7 mouse cellular contexts compared by ENCODE assay signal in the genomic region with DNA sequence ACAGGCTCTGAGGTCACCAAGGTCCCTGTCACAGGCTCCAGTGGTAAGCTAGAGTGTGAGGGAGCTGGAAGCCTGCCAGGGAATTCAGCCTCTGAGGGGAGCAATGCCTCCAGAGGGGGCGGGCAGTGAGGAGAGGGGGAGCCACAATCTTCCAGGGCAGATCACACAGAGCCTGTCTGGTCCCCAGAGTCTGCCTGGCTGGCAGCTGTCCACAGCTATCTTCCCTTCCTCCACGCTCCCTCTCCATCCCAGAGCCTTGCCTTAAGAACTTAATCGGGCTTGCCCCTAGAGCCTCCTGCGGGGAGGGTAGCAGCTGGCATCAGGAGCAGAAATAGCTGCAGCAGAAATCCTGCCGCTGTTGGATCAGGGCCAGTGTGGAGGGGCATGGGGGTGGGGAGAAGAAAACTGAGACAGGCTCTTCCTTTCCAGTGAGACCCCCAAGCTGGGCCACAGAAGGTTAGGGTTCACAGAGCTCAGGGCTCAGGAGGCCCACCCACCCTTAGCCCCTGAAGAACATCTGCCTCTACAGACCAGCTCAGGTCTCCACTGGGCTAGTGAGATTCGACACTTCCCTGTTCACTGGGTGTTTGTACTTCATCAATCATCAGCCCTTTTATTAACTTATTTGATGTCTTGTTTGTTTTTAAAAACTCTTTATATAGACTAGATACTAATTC. TPM values are rescaled to one million over a fixed set of nuclear protein-coding genes. Genes with fewer than 3 reads are reported as not detected.
DNase-seq lines count a peak whose midpoint lies in the region; ATAC-seq and TF ChIP-seq lines count a peak whose summit lies in the region.

No protein-coding gene starts in this region.

- H3K4me2 ChIP-seq in heart, embryonic 12.5 days: peak overlapping the region; percentile 40
- H3K4me2 ChIP-seq in limb, embryonic 13.5 days (replicated peaks): no peak overlapping the region
- no peak overlapping the region for H3K4me2 ChIP-seq in neural tube, embryonic 14.5 days (ENCODE audit: low read depth, low read length)

- H3K27me3 ChIP-seq in MEL (ENCODE audit: control insufficient read depth in 1 of 2, insufficient read depth in 2 of 2, low read length in 2 of 2): peaks cover 0 to 4% of the 10 kb centered on the region in 2 experiments; a peak in 2 of 4 replicates
- peaks cover 21% of the 10 kb centered on the region for H3K27me3 ChIP-seq in heart, embryonic 12.5 days (replicated peaks)
- peaks cover 17% of the 10 kb centered on the region for H3K27me3 ChIP-seq in limb, embryonic 13.5 days
- H3K27me3 ChIP-seq in neural tube, embryonic 14.5 days (ENCODE audit: control insufficient read depth, insufficient read depth, low read length): no peaks in the 10 kb centered on the region

- TF ChIP-seq POLR2A in MEL (IDR thresholded peaks at IDR 0.05; ENCODE audit: control insufficient read depth in 1 of 2, insufficient read depth in 1 of 2, low read depth in 1 of 2, low read length in 2 of 2, poor library complexity in 1 of 2): no peak

- no peak for TF ChIP-seq CTCF in MEL (IDR thresholded peaks at IDR 0.05 in 2 of 3, conservative IDR thresholded peaks at IDR 0.05 in 1 of 3; ENCODE audit: control insufficient read depth in 1 of 3, insufficient read depth in 1 of 3, low read depth in 2 of 3, low read length in 3 of 3, poor library complexity in 1 of 3, severe bottlenecking in 1 of 3)

- H3K79me2 ChIP-seq in MEL (ENCODE audit: control insufficient read depth, insufficient read depth, low read length, poor library complexity): no peaks in the 10 kb centered on the region

- no peak overlapping the region for H3K4me3 ChIP-seq in MEL (ENCODE audit: control insufficient read depth in 1 of 2, insufficient read depth in 1 of 2, low read depth in 2 of 2, low read length in 2 of 2)
- no peak overlapping the region for H3K4me3 ChIP-seq in heart, embryonic 12.5 days
- no peak overlapping the region for H3K4me3 ChIP-seq in limb, embryonic 13.5 days
- H3K4me3 ChIP-seq in neural tube, embryonic 14.5 days (ENCODE audit: low read depth, low read length): no peak overlapping the region

- H3K27ac ChIP-seq in MEL (ENCODE audit: control insufficient read depth, low read depth, low read length): no peak overlapping the region
- peak overlapping the region; percentile 86 for H3K27ac ChIP-seq in heart, embryonic 12.5 days (ENCODE audit: poor library complexity, severe bottlenecking)
- H3K27ac ChIP-seq in limb, embryonic 13.5 days: peak overlapping the region; percentile 15; the same call in 1 of the 2 replicates
- H3K27ac ChIP-seq in neural tube, embryonic 14.5 days (ENCODE audit: low read depth, low read length): peak overlapping the region; percentile 4

- H3K36me3 ChIP-seq in MEL (ENCODE audit: control insufficient read depth in 1 of 2, insufficient read depth in 2 of 2, low read length in 2 of 2): no peaks in the 10 kb centered on the region
- H3K36me3 ChIP-seq in heart, embryonic 12.5 days: no peaks in the 10 kb centered on the region
- H3K36me3 ChIP-seq in limb, embryonic 13.5 days: no peaks in the 10 kb centered on the region
- H3K36me3 ChIP-seq in neural tube, embryonic 14.5 days (ENCODE audit: control insufficient read depth, insufficient read depth, low read length): no peaks in the 10 kb centered on the region

- TF ChIP-seq RAD21 in MEL (IDR thresholded peaks at IDR 0.05; ENCODE audit: low read depth, low read length): no peak

- 9% methylated on average over 6 of the region's 6 CpGs for WGBS in heart, embryonic 12.5 days
- 25% methylated on average over 6 of the region's 6 CpGs for WGBS in limb, embryonic 13.5 days
- 18% methylated on average over 6 of the region's 6 CpGs for WGBS in neural tube, embryonic 14.5 days

- peak; percentile 84 for ATAC-seq in heart, embryonic 12.5 days (ENCODE audit: insufficient number of reproducible peaks, low FRiP score)
- peak; percentile 85 for ATAC-seq in limb, embryonic 13.5 days (ENCODE audit: low FRiP score, low read depth)
- ATAC-seq in neural tube, embryonic 14.5 days (ENCODE audit: low read depth): peak; percentile 84
- ATAC-seq in inflammation-experienced regulatory T-cells, adult 6 months: no peak

- no peaks in the 10 kb centered on the region for H3K9me3 ChIP-seq in MEL (replicated peaks; ENCODE audit: insufficient read depth, low read length)
- no peaks in the 10 kb centered on the region for H3K9me3 ChIP-seq in heart, embryonic 12.5 days (replicated peaks)
- no peaks in the 10 kb centered on the region for H3K9me3 ChIP-seq in limb, embryonic 13.5 days
- no peaks in the 10 kb centered on the region for H3K9me3 ChIP-seq in neural tube, embryonic 14.5 days (ENCODE audit: control insufficient read depth, low read length)

- no peak for TF ChIP-seq EP300 in MEL (IDR thresholded peaks at IDR 0.05; ENCODE audit: low read depth in 1 of 2, low read length in 2 of 2)

- no peaks in the 10 kb centered on the region for H3K4me1 ChIP-seq in MEL (ENCODE audit: control insufficient read depth in 1 of 2, insufficient read depth in 2 of 2, low read length in 2 of 2)
- peaks cover 49% of the 10 kb centered on the region for H3K4me1 ChIP-seq in heart, embryonic 12.5 days (replicated peaks)
- H3K4me1 ChIP-seq in limb, embryonic 13.5 days: peaks cover 29% of the 10 kb centered on the region
- H3K4me1 ChIP-seq in neural tube, embryonic 14.5 days (ENCODE audit: control insufficient read depth, insufficient read depth, low read length): 0 out of 2 replicates have a peak, but pooled peaks cover 3% of the 10 kb centered on the region

- H3K9ac ChIP-seq in MEL (ENCODE audit: control insufficient read depth, low read depth, low read length, poor library complexity, severe bottlenecking): no peak overlapping the region
- H3K9ac ChIP-seq in heart, embryonic 12.5 days: no peak overlapping the region; the same call in 1 of the 2 replicates
- H3K9ac ChIP-seq in limb, embryonic 13.5 days: no peak overlapping the region
- H3K9ac ChIP-seq in neural tube, embryonic 14.5 days (replicated peaks; ENCODE audit: low read depth, low read length): no peak overlapping the region

- DNase-seq in 3T3-L1 (ENCODE audit: low read depth, low spot score) (peak; percentile 29), MEL (ENCODE audit: low read depth, low spot score) (peak; percentile 10)
- no peak for DNase-seq in urinary bladder, postnatal 36 days (ENCODE audit: low spot score in 2 of 2)

TF ChIP-seq in MEL, 35 proteins besides CTCF, POLR2A, EP300 and RAD21:
- no peak for TF ChIP-seq BHLHE40 (IDR thresholded peaks at IDR 0.05; ENCODE audit: borderline replicate concordance, low read depth, low read length)
- TF ChIP-seq CHD1 (IDR thresholded peaks at IDR 0.05; ENCODE audit: low read depth, low read length): no peak

RNA-seq across cellular contexts. Expression of a gene that starts 4.4 kb away (rescaled TPM):
- total RNA-seq in MEL (2012; rRNA removed): not detected in 2 replicates
- polyA plus RNA-seq in MEL (2012; ENCODE audit: insufficient read depth in 1 of 2, insufficient read length in 2 of 2, low read depth in 1 of 2, low replicate concordance in 2 of 2, missing spikeins in 1 of 2): not detected
- polyA plus RNA-seq in heart, embryonic 12.5 days (2016; fragmentation: Nextera tagmentation; extraction: Ambion mirVana): 1.3 and 1.7 TPM in 2 replicates
- 0.34 and 0.60 TPM in 2 replicates for polyA plus RNA-seq in limb, embryonic 13.5 days (2015; fragmentation: Nextera tagmentation; extraction: Ambion mirVana)
- 1.1 and 1.8 TPM in 2 replicates for polyA plus RNA-seq in neural tube, embryonic 14.5 days (2014; fragmentation: Nextera tagmentation; extraction: Ambion mirVana)
- under 1 TPM; 0.51 to 0.95 (median 0.88) TPM for polyA plus RNA-seq in inflammation-experienced regulatory T-cells, adult 6 months (2017; shearing (Covaris generic))

Comparison
In these comparisons a context has a peak if more than half of its experiments do, and no peak if none do; other contexts are left out.
1. DNase-seq: peak in 3T3-L1 (single experiment) and MEL (single experiment); none in urinary bladder, postnatal 36 days (0 of 2).